Mouse (Mus musculus): ENCODE measurements around the gene A730061H03Rik. TPM values are rescaled to one million over a fixed set of nuclear protein-coding genes. Genes with fewer than 3 reads are reported as not detected.

Gene A730061H03Rik
- polyA plus RNA-seq, 1 experiment from 2014 or later: 1.2 TPM

DNA sequence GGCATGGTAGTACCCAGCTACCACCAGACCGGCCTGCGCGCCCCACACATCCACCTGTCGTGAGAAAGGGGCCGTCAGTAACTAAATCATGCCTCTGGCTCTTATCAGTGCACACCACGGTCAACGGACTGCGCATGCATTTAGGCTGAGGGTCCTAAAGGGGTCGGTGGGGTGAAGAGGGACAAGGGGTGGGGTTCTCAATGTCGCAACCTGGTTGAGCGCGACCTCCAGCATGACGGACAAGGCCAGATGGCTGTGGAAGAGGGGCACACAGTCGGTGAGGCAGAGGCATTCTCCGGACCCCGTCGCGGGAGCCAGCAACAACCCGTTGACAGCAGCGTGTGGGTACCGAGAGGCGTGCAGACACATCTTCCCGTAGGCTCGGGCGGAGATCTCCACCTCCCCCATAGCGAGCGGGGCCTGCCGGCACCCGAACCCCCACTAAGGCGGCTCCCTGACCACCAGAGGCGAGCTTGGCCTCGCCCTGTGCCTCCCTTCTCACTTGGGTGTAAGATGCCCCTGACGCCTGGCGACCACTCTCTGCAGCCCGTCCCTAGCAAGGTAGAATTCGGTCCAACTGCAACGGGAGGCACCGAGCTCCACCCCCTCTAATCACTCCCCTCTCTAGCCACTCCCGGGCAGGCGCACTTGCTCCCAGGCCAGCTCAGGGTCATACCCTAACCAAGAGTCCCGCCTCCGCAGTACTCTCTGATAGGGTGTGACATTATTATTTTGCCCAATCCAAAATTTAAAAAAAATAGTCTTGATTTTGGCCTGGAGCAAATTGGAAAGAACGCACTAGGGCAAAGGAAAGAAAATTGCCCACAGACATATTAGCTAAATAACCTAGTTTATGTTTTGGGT lies 24.7 kb upstream of the A730061H03Rik start, which contains the start of gene Emc9:
Gene Emc9 (minus strand): TSS at position 601 of the 864 bp plus-strand sequence.
- H3K36me3 ChIP-seq (ENCODE audit: control insufficient read depth, insufficient read depth, low read length): peaks cover 6% of the 10 kb centered on the region; the same call in 1 of the 2 replicates
- 0 out of 2 replicates have a peak, but pooled peaks cover 1% of the 10 kb centered on the region for H3K4me1 ChIP-seq (ENCODE audit: control insufficient read depth, insufficient read depth, low read length)
- H3K9me3 ChIP-seq (ENCODE audit: control insufficient read depth, low read depth, low read length): no peaks in the 10 kb centered on the region
- peak within 1 kb of the TSS; percentile 15; the same call in 1 of the 2 replicates for H3K9ac ChIP-seq (replicated peaks; ENCODE audit: low read depth, low read length)
- no peaks in the 10 kb centered on the region for H3K27me3 ChIP-seq (ENCODE audit: control insufficient read depth, insufficient read depth, low read length)
- peak within 1 kb of the TSS; percentile 44 for H3K4me3 ChIP-seq (ENCODE audit: low read depth, low read length)
- H3K4me2 ChIP-seq (replicated peaks; ENCODE audit: low read depth, low read length): peak within 1 kb of the TSS; percentile 62
- 3% methylated on average over 43 of the region's 43 CpGs for WGBS
- peak; percentile 86 for ATAC-seq (ENCODE audit: insufficient number of reproducible peaks, insufficient read depth, low FRiP score, low read depth)
- H3K27ac ChIP-seq (ENCODE audit: low read length): peak within 1 kb of the TSS; percentile 48; the same call in 1 of the 2 replicates

DNA sequence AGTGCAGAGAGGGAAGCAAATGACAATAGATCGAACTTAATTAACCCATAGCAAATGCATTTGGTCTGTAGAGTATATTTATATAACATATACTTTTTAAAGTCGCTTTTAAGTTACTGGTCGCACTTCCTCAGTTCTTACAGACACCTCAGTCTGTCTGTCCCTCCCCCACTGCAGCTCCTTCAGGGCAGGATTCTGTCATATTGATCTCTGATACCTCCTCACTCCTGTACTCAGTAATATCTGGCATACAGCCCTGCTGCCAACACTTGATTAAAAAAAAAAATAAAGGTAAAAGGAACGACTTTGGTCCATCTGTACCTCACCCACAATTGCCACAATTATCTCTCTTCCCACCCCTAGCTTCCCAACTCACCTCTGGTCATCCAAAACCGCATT lies 24.1 kb upstream of the A730061H03Rik start:
- peak overlapping the region; percentile 62 for H3K4me2 ChIP-seq (replicated peaks; ENCODE audit: low read depth, low read length)
- peak overlapping the region; percentile 44; the same call in 1 of the 2 replicates for H3K4me3 ChIP-seq (ENCODE audit: low read depth, low read length)
- H3K36me3 ChIP-seq (ENCODE audit: control insufficient read depth, insufficient read depth, low read length): peaks cover 6% of the 10 kb centered on the region; the same call in 1 of the 2 replicates
- ATAC-seq (ENCODE audit: insufficient number of reproducible peaks, insufficient read depth, low FRiP score, low read depth): no peak
- H3K27me3 ChIP-seq (ENCODE audit: control insufficient read depth, insufficient read depth, low read length): no peaks in the 10 kb centered on the region
- H3K27ac ChIP-seq (ENCODE audit: low read length): no peak overlapping the region
- H3K9me3 ChIP-seq (ENCODE audit: control insufficient read depth, low read depth, low read length): no peaks in the 10 kb centered on the region
- 39% methylated on average over 5 of the region's 5 CpGs for WGBS
- 0 out of 2 replicates have a peak overlapping the region, but pooled peaks have one; percentile 15 for H3K9ac ChIP-seq (replicated peaks; ENCODE audit: low read depth, low read length)
- no peaks in the 10 kb centered on the region for H3K4me1 ChIP-seq (ENCODE audit: control insufficient read depth, insufficient read depth, low read length)

DNA sequence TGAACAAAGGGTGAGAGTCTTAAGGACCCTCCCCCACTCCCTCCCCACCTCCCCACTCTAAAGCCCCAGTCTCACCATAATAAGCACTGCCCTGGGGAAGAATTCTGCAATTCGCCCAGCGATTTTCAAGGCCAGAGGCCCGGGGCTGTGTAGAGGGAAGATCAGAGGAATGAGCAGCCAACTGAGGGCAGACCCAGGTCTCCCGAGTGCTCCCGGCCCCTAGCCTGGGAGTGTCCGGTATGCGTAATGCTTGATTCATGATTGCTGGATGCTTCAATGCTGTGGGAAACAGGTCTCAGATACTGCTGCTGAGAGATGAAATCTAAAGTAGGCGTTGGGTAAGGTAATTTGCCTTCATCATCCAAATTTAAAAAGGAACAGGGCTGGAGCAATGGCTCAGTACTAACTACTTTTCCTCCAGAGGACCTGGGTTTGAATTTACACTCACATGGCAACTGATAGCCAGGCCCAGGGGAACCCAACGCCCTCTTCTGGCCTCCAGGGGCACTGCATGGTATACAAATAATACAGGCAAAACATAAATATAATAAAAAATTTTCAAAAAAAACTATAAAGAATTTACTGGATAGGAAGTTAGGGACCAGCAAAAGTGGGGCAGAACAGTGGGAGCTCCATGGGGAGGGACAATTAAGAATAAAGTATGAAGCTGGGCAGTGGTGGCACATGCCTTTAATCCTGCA lies 21.9 kb upstream of the A730061H03Rik start:
- Histone ChIP-seq H3K9me3 (ENCODE audit: control insufficient read depth, low read depth, low read length) (no peaks in the 10 kb centered on the region), H3K36me3 (ENCODE audit: control insufficient read depth, insufficient read depth, low read length) (peaks cover 6% of the 10 kb centered on the region; the same call in 1 of the 2 replicates), H3K4me1 (ENCODE audit: control insufficient read depth, insufficient read depth, low read length) (peaks cover 4% of the 10 kb centered on the region; the same call in 1 of the 2 replicates), H3K4me3 (ENCODE audit: low read depth, low read length) (no peak overlapping the region), H3K4me2 (replicated peaks; ENCODE audit: low read depth, low read length) (no peak overlapping the region), H3K27ac (ENCODE audit: low read length) (no peak overlapping the region), H3K9ac (replicated peaks; ENCODE audit: low read depth, low read length) (no peak overlapping the region), H3K27me3 (ENCODE audit: control insufficient read depth, insufficient read depth, low read length) (no peaks in the 10 kb centered on the region)
- no peak for ATAC-seq (ENCODE audit: insufficient number of reproducible peaks, insufficient read depth, low FRiP score, low read depth)
- WGBS: 66% methylated on average over 9 of the region's 9 CpGs

GRCm38 (mm10) chr14:55580731-55581130 lies 20.5 kb upstream of the A730061H03Rik start:
- no peak overlapping the region for H3K4me2 ChIP-seq (replicated peaks; ENCODE audit: low read depth, low read length)
- ATAC-seq (ENCODE audit: insufficient number of reproducible peaks, insufficient read depth, low FRiP score, low read depth): no peak
- 93% methylated on average over 16 of the region's 16 CpGs for WGBS
- H3K9me3 ChIP-seq (ENCODE audit: control insufficient read depth, low read depth, low read length): no peaks in the 10 kb centered on the region
- peaks cover 6% of the 10 kb centered on the region; the same call in 1 of the 2 replicates for H3K36me3 ChIP-seq (ENCODE audit: control insufficient read depth, insufficient read depth, low read length)
- no peaks in the 10 kb centered on the region for H3K27me3 ChIP-seq (ENCODE audit: control insufficient read depth, insufficient read depth, low read length)
- peaks cover 4% of the 10 kb centered on the region; the same call in 1 of the 2 replicates for H3K4me1 ChIP-seq (ENCODE audit: control insufficient read depth, insufficient read depth, low read length)
- no peak overlapping the region for H3K27ac ChIP-seq (ENCODE audit: low read length)
- no peak overlapping the region for H3K4me3 ChIP-seq (ENCODE audit: low read depth, low read length)
- H3K9ac ChIP-seq (replicated peaks; ENCODE audit: low read depth, low read length): no peak overlapping the region

GRCm38 (mm10) chr14:55579511-55580496 lies 19.6 kb upstream of the A730061H03Rik start:
- H3K9ac ChIP-seq (replicated peaks; ENCODE audit: low read depth, low read length): no peak overlapping the region
- H3K36me3 ChIP-seq (ENCODE audit: control insufficient read depth, insufficient read depth, low read length): peaks cover 6% of the 10 kb centered on the region; the same call in 1 of the 2 replicates
- H3K4me2 ChIP-seq (replicated peaks; ENCODE audit: low read depth, low read length): no peak overlapping the region
- ATAC-seq (ENCODE audit: insufficient number of reproducible peaks, insufficient read depth, low FRiP score, low read depth): no peak
- H3K9me3 ChIP-seq (ENCODE audit: control insufficient read depth, low read depth, low read length): no peaks in the 10 kb centered on the region
- H3K27me3 ChIP-seq (ENCODE audit: control insufficient read depth, insufficient read depth, low read length): no peaks in the 10 kb centered on the region
- H3K4me3 ChIP-seq (ENCODE audit: low read depth, low read length): no peak overlapping the region
- peaks cover 4% of the 10 kb centered on the region; the same call in 1 of the 2 replicates for H3K4me1 ChIP-seq (ENCODE audit: control insufficient read depth, insufficient read depth, low read length)
- no peak overlapping the region for H3K27ac ChIP-seq (ENCODE audit: low read length)
- 85% methylated on average over 23 of the region's 23 CpGs for WGBS

DNA sequence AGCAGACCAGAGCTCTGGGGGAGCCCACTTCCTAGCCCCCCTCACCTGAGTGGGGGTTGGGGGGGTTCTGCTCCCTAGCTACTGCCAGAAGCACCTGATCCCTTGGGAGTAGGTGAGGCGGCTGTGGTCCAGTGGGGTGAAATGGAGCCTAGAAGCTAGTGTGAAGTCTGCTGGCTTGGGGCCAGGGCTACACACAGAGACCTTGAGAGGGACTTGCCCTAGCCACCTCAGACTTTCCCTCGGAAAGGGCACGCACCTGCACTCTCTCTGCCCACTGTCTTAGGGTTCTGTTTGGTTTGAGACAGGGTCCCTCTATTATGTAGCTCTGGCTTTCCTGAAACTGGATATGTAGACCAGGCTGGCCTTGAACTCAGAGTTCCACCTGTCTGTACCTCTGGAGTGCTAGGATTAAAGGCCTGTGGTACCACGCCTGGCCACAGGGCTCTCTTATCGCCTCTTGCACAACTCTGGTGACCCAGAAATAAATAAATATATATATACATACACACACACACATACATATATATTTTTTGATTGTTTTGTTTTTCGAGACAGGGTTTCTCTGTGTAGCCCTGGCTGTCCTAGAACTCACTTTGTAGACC lies 18.6 kb upstream of the A730061H03Rik start:
- Histone ChIP-seq H3K9ac (replicated peaks; ENCODE audit: low read depth, low read length) (peak overlapping the region; percentile 76), H3K4me2 (replicated peaks; ENCODE audit: low read depth, low read length) (peak overlapping the region; percentile 84), H3K27ac (ENCODE audit: low read length) (peak overlapping the region; percentile 76), H3K36me3 (ENCODE audit: control insufficient read depth, insufficient read depth, low read length) (peaks cover 6% of the 10 kb centered on the region; the same call in 1 of the 2 replicates), H3K4me1 (ENCODE audit: control insufficient read depth, insufficient read depth, low read length) (peaks cover 4% of the 10 kb centered on the region; the same call in 1 of the 2 replicates), H3K27me3 (ENCODE audit: control insufficient read depth, insufficient read depth, low read length) (no peaks in the 10 kb centered on the region), H3K4me3 (ENCODE audit: low read depth, low read length) (peak overlapping the region; percentile 78), H3K9me3 (ENCODE audit: control insufficient read depth, low read depth, low read length) (no peaks in the 10 kb centered on the region)
- WGBS: 24% methylated on average over 6 of the region's 6 CpGs
- ATAC-seq (ENCODE audit: insufficient number of reproducible peaks, insufficient read depth, low FRiP score, low read depth): peak; percentile 16

GRCm38 (mm10) chr14:55577871-55578667 lies 17.9 kb upstream of the A730061H03Rik start, which contains the start of gene Psme1:
Gene Psme1, plus strand, starts transcription at chr14:55578123.
- WGBS: under 1% methylated on average over 31 of the region's 32 CpGs
- Histone ChIP-seq H3K9me3 (ENCODE audit: control insufficient read depth, low read depth, low read length) (no peaks in the 10 kb centered on the region), H3K36me3 (ENCODE audit: control insufficient read depth, insufficient read depth, low read length) (peaks cover 6% of the 10 kb centered on the region; the same call in 1 of the 2 replicates), H3K9ac (replicated peaks; ENCODE audit: low read depth, low read length) (peak within 1 kb of the TSS; percentile 76), H3K4me3 (ENCODE audit: low read depth, low read length) (peak within 1 kb of the TSS; percentile 78), H3K27me3 (ENCODE audit: control insufficient read depth, insufficient read depth, low read length) (no peaks in the 10 kb centered on the region), H3K4me1 (ENCODE audit: control insufficient read depth, insufficient read depth, low read length) (peaks cover 4% of the 10 kb centered on the region; the same call in 1 of the 2 replicates), H3K27ac (ENCODE audit: low read length) (peak within 1 kb of the TSS; percentile 76), H3K4me2 (replicated peaks; ENCODE audit: low read depth, low read length) (peak within 1 kb of the TSS; percentile 84)
- peak; percentile 87 for ATAC-seq (ENCODE audit: insufficient number of reproducible peaks, insufficient read depth, low FRiP score, low read depth)
